Mouse (Mus musculus) gastrocnemius, postnatal 10 days (tissue): ENCODE data around the gene Polr2c. TPM values are rescaled to one million over a fixed set of nuclear protein-coding genes. Genes with fewer than 3 reads are reported as not detected.
"Not testable (repeated sequence)": the region's sequence is repeated elsewhere in the genome, so short reads cannot be mapped to it uniquely, and the experiment has no call there.

Experiments used
- DNase-seq: peaks from one replicate; pipeline ENCODE4 v3.0.0; 2021; ENCODE audit warnings: mixed read lengths
- total RNA-seq, 2 experiments: library from RNA; stranded (reverse); gene quantifications; 2 replicates each; pipeline ENCODE4 v1.2.3; 2021

Gene Polr2c
- total RNA-seq, 2 experiments from 2014 or later: 37.6 to 43.6 TPM

DNA sequence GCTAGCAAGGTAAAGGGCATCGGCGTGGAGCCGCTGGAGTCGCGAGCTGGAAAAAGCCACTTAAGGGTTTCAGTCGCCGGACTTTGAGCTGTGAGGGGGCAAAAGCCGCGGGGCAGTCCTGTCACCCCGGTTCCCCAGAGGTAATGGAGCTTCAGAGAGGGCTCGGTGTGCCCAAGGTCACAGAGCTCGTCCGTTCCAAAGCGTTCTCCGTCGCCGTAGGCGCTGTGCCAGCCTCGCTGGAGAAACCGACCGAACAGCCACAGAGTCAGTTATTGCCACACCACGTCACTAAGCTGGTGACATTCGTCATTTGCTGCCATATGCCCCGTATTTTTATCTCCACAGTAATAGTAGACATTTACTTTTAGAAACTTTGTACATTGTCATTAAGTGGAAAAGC, 18.6 kb upstream of the Polr2c start:
- peak; percentile 80 for DNase-seq

DNA sequence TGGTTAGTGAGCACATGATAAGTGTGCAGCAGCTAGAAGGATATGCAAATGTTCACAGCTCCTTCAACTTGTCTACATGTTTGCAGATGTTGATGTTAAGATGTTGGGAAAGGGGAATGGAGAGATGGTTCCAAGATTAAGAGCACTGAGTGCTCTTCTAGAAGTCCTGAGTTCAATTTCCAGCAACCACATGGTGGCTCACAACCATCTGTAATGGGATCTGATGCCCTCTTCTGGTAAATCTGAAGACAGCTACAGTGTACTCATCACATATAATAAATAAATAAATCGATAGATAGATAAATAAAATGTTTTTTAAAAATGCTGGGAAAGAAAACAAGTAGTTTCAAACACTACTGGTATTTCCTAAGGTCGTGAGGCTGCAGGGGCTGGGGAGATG, 16.1 kb upstream of the Polr2c start:
- no peak for DNase-seq

DNA sequence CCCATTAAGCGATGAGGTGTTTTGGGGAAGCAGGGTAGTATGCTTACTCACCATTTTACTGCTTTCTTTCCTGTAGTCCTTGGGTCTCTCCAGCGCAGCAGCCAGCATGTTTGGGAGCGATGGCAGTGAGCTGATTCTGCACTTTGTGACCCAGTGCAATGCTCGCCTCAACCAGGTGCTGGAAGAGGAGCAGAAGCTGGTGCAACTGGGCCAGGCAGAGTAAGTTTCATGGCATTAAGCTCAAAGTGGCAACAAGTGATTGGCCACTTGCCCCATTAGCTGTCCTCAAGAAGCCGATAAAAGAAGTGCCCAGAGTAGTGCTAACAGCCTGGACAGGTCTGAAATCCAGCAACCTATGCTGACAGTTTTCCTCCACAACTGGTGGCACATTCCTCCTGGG, 7.2 kb upstream of the Polr2c start:
- no peak for DNase-seq

DNA sequence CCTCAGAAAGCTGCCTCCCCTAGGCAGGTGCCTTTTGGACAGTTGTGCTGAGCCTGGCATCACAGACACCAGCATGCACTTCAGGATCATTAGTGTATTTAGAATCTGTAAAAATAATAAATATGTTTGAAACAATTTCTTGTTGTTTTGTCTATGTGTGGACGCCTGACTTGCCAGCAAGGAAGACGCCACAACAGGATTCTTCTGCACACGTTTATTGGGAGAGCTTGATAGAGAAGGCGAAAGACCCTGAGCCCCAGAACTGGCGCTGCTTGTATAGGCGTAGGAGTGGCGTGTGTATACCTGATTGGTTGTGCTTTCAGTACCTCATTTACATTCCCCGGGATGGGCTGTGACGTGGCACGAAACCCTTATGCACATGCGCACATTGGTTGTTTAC, 2.5 kb upstream of the Polr2c start:
- not testable (repeated sequence) for DNase-seq

DNA sequence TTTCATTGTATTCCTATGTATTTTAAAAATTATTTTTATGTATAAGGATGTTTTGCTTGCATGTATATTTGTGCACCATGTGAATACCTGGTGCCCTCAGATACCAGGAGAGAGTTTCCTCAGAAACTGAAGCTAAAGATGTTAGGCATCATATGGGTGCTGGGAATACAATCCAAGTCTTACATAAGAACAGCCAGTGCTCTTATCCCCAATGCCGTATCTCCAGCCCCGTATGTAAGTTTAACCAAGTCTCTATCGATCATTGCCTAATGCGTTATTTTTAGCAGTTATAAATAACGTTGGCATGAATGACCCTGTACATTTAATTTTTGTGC, 272 bp upstream of the Polr2c start:
- no peak for DNase-seq

DNA sequence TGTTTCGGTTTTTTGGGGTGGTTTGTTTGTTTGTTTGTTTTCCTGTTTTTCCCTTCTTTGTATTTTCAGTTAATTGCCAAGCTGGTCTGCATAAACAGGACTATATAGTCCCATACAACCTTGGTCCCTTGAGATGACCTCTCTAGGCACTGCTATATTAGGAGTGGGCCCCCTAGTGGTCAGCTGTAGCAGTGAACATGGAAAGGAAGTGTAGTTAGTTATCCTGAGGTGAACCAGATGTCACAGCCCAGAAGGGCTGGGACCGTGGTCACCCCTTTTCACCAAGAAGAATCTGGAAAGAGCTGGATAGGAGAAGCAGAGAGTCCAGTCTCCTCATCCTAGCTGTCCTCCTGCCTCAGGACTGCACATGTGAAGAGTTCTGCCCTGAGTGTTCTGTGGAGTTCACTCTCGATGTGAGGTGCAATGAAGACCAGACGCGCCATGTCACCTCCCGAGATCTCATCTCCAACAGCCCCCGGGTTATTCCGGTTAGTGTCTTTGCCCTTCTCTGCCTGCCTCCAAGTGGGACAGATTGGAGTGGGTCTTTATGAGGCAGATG, 4.2 kb downstream of the Polr2c start:
- peak; percentile 74 for DNase-seq

DNA sequence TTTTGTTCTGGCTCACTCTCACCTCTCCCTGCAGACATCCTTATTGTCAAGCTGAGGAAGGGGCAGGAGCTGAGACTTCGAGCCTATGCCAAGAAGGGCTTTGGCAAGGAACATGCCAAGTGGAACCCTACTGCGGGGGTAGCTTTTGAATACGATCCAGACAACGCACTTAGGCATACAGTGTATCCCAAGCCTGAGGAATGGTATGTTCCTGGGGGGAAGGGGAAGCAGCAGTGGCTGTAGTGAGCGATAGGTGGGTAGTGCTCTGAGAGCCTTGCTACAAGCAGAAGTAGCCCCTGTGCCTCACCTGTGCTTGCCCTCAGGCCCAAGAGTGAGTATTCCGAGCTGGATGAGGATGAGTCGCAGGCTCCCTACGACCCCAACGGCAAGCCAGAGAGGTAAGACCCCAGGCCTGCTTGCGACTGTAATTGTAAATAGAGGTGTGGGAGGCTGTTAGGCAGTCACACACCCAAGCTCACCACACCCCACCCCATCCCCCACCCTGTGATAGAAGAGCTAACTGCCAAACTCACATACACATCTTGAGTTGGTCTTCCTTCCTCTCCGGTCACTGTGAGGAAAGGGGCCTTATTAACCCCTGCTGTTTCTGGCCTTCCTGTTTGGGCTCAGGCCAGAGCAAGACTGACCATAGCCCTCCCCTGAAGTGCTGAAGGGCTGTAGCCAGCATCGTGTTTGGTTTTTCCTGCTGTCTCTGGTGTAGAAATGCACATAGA, 5.4 kb downstream of the Polr2c start:
- DNase-seq: no peak

DNA sequence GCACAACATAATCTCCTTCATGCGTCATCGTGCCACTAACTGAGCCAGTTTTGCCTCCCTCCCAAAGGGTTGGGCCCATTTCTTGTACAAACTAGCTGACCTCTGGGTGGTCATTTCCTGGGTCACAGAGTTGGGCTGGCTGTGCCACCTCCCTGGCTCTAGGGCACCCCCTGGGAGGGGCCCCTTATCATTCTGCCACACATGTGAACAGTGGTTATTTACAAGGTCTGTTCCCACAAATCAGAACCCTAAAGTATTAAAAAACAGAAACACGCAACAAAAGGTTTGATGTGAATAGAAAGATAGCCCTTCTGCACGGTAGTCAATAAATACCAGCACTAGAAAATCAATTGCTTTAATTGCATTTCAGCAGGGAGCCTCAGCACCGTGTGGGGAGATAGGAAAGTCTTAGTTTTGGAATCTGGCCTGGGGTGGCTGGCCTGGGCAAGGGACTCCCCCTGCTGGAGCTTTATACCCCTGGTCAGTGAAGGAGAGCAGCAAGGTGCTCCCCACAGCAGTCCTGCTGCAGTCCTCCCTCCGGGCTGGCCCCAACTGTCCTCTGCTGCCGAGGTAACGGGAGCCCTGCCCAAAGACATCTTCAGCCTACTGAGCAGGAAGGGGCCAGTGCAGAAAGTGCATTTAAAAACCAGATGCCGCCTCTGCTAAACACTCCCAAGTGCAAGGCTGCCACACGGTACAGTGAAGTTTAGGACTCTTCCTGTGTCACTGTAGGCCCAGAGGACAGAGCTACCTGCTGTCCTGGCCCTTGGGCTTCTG, 6.8 kb downstream of the Polr2c start:
- DNase-seq: no peak

DNA sequence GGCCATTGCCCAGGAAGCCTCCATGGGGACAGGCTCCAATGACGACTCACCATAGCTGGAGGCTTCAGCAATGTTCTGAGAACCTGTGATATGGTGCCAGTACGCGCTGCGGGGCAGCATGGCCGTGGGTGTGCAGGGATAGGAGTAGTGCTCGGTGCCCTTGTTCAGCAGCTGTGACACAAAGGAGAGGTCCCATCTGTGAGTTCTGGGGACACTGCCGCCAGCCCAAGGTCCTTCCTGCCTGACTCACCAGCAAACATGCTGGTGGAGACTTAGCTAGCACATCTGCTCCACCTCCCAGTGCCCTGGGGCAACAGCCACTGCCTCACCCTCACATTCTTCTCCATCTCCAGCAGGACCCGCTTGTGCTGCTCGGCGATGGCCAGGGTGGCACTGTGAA, 8.0 kb downstream of the Polr2c start:
- DNase-seq: no peak

DNA sequence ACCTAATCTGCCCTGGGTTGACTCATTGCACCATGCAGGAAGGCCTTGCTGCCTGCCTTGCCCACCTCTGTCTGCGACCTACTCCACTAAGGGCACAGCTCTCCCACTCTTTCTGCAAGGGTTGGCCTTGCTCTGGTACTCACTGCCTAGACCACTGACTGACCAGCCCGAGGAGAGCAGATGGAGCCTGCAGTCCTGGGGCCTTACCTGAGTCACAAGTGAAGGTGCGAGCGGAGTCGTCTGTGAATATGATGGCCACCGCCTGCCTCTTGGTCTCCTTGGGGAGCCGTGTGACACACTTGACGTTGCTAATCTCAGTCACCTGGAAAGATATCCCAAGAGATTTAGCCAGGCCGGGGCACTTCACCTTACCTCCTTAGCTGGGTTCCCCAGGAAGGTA, 9.7 kb downstream of the Polr2c start:
- DNase-seq: no peak

DNA sequence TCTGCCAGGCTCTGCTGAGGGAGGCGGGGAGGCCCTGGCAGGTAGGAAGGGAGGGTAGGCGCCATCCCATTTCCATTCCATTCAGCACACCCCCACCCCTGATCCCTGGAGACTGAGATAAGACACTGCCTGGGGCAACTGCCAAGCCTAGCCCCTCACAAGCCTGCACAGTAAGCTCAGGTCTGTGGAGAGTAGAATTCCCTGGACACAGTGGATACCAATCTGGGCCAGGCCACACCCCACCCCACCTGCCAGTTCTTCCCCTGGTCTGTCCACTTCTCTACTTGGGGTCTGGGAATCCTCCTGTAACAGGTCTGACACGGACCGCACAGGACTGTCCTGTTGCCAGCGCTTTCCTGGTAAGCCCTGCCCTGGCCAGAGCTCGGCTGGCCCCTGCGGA, 11.9 kb downstream of the Polr2c start:
- no peak for DNase-seq

DNA sequence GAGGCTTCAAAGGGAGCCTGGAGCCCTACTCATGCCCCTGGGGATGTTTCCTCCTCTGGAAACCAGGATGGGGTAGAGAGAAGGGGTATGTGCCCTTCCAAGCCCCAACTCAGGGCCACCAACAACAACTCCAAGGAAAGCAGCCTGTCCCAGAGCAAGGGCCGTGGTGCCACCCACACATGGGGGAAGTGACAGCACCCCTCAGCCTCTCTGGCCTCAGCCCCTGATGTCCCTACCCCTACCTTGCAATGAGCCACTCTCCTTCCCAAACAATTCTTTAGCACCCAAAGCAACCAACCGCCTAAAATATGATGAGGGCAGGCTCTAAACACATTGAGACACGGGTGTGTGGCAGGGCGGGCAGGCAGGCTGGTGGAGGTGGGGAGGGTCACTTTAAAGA, 12.8 kb downstream of the Polr2c start:
- no peak for DNase-seq

DNA sequence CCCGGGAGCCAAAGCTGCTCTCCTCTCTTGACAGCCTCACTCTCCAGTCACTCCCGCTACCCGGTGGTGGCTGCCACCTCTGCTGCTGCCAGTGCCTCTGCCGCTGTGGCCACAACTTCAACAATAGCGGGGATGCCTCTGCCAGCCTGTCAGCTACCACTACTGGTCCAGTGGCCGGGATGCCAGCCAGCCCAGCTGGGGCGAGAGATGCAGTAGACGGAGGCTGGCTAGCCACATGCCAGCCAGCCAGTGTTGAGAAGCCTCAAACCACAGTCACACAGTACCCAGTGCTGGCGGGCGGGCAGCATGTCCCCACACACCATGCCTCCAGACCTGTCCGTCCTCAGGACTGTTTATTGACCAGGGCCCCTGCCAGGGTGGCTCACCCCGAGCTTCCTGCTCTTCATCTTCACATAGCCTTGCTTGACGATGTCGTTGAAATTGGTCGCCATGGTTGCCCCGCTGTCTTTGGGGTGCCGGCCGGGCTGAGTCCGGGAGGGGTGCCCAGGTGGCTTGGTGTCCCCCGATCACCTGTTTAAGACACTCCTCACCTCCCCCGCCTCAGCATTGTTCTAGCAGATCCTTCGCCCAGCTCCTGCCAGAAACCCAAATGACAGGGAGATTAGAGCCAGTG, 13.3 kb downstream of the Polr2c start:
- DNase-seq: peak; percentile 58

DNA sequence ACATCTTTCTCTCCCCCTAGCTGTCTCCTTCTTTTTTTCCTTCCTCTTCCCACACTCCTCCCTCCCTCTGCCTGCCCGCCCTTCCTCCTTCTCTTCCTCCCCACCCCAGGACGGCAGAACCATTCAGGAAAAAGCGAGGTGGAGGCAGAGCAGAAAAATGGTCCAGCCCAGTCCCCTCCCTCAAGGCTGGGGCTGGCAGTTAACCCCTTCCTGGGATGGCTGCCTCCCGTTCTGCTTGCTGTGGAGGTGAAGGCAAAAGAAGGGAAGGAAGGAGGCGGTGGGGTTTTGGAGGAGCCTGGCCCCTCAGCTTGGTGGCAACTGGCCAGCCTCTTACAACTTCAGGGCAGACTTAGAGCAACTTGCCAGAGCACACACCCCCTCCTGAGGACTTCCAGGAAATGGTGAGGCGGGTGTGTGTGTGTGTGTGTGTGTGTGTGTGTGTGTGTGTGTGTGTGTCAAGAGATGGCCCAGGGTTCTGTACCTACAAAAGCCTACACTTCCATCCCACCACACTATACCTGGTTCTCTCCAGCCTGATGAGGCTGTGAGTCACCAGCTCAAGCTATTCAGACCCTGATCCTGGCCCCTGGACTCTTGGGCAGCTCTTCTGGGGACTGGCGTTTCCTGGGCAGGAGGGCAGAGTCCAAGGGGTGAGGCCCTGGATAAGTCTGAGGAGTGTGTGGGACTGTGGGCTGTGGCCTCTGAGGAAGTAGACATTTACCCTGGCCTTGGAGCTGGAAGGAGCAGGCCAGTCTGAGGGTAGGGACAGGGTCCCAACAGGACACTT, 14.1 kb downstream of the Polr2c start:
- peak; percentile 48 for DNase-seq

DNA sequence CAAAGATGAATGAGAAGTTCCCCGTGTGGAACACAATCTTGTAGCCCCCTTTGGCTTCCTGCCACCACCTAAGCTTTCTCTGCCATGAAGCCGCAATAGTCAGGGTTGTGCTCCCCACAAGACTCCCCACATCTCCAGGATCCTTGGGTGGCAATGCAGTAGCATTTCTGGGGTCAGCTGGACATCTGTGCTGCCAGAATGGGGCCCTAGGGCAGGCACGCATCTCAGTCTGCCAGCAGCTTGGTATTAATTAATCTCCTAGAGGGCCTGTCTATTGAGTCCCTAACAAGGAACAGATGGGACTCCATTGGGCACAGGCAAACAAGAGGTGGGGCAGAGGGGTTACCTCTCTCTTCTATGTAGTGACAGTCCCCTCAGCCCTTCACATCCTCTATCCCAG, 14.9 kb downstream of the Polr2c start:
- DNase-seq: no peak

DNA sequence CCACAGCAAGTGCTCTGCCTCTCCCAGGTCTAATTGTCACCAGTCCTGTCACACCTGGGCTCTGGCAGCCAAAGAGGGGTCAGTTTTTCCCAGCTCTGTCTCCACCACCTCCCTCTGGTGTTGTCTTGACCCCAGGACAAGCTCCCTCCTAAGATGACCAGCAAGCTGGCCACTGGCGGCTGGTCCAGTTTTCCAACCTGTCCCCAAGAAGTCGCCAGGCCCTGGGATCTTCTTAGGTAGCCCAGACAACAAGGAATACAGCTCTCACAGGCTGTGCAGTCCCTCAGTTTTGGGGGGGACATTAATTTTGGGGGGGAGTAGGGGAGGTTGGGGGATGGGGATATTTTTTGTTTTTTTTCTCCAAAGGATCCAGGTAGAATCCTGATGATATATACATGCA, 15.3 kb downstream of the Polr2c start:
- no peak for DNase-seq

DNA sequence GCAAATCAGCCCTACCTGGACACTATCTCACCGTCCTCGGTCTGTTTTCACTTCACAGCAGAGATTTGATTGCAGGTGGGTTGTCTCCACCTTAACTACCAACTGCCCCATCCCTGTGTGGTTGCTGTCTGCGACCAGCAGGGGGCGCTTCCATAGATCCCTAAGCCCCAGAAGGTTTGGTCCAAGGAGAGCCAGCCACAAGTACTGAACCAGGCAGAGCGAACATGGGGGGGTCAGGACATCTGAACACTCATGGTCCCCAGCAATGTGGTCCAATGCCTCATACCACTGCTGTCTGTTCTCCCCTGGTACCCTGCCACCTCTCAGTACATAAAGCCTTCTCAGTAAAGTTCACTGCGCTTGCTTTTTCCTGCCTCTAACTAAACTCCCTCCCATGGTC, 17.1 kb downstream of the Polr2c start:
- DNase-seq: peak; percentile 76

DNA sequence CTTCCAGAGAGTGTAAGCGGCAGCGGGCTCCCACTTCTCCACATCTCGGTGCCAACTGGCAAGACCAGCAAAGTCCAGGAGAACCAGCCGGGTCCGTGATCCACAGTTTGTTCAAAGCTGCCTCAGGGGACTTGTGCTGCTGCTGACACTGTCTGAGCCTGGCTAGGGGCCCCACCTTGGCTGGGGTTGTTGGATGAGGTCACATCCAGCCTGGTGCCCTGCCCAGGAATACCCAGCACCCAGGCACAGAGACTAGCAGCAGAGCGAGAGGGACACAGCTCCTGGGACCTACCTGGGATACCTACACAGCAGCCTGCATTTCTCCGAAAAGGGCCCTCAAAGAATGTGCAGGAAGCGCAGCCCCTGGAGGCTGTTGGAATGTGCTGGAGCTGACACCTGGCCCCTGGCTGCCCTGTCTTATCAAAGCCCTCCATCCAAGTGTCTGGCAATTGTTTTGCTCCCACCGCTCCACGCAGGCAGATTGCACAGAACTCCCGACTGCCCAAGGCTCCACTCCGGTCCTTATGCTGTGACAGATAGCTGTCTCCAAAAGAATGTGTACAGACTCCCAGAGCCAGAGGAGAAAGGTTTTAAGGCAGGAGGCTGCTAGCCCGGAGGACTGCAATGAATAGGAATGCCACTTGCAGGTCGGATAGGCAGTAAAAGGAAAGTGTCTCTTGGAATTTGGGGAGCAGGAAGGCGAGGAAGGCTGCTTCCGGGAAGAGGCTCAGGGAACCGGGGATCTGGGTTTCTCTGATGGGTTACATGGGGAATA, 18.0 kb downstream of the Polr2c start:
- DNase-seq: no peak

DNA sequence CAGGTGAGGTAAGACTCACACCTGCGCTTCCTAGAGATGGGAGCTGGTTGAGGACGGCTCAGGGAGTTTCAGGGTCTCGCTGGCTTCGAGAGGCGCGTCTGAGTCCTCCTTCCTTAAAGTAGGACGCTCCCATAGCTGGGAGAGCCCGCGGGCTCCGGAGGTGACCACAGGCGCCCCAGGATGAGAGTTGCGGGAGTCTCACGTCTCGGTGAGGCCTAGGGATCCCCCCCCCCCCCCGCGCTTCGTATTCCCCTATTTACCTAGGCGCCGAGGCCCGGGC, 18.6 kb downstream of the Polr2c start:
- DNase-seq: no peak

DNA sequence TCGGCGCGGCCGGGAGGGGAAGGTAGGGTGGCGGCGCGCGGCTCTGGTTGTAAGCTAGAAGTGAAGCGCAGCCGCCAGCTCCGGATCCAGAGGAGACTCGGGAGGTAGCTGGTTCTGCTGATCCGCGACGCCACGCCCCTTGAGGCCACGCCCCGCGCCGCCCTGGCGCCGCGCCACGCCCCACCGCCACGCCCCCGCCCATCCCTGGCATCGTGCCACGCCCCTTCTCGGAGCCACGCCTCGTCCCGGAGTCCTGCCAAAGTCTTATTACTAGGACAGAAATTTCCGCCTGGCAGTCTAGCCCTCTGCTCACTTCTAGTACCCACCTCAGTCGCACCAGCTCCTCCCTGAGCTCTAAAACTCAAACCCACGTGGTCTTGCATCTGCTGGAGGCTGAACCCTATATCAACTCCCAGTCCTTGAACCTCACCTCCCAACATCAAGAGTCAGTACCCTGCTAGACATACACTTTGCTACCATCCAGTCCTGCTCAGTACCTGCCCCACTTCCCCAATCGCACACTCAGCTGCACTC, 19.0 kb downstream of the Polr2c start, which contains the start of gene Dok4:
TSS of gene Dok4 (minus strand) at position 134 of the 534 bp plus-strand sequence.
- peak; percentile 92 for DNase-seq

DNA sequence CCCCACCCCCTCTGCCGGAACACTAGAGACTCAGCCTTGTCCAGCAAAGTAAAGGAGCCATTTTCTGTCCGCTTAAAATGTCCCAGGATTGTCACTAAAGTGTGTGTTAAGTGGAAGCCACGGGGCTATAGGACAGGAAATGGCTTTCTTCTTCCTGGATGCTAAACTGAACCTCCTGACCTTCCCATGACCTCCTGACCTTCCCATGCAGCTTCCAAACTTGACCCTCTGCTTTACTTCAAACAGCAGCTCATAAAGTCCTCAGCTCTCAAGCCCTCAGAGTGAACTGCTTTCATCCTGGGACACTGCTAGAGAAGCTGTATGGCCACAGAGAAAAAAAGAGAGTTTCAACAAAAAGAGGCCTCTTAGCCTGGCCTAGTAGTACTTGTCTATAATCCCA, 19.6 kb downstream of the Polr2c start:
- no peak for DNase-seq

DNA sequence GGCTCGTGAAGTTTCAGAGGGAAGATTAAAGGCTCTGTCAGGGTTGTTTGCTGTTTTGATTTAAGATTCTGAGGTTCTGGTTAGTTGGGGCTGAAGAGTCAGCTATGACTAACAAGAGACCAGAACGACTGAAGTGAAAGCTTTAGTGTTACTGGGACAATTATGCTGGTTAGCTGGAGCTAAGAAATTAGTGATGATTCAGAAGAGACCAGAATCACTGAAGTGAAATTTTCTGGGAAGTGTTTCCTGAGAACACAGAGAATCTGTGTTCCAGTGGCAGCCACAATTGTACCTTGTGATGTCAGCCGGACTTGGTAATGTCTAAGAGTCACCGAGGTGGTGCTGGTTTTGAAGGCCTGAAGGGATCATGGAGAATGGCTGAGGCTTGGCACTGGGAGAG, 23.5 kb downstream of the Polr2c start:
- DNase-seq: no peak
